Mouse (Mus musculus): ENCODE results near the gene Sap30l. TPM values are rescaled to one million over a fixed set of nuclear protein-coding genes. Genes with fewer than 3 reads are reported as not detected.

The Sap30l gene
- 6.6 and 6.7 TPM in 2 replicates for polyA plus RNA-seq (2012; rRNA removed)

GRCm38 (mm10) chr11:57800971-57801765 is at the start of gene Sap30l:
Sap30l (plus strand) TSS chr11:57801637.

GRCm38 (mm10) chr11:57832552-57833201 is 31.2 kb downstream of the Sap30l start, which contains the start of gene Hand1:
Hand1 (minus strand) TSS chr11:57832818.

Other genes starting within 250 kb of the Sap30l start
- gene Galnt10, start 156.2 kb upstream of the Sap30l start, polyA plus RNA-seq (2012; rRNA removed), result 11.7 and 14.0 TPM in 2 replicates
- 0.10 and 0.44 TPM in 2 replicates for gene Hand1, start 31.2 kb downstream of the Sap30l start, polyA plus RNA-seq (2012; rRNA removed)
- 24.5 and 26.5 TPM in 2 replicates for gene Larp1, start 207.4 kb downstream of the Sap30l start, polyA plus RNA-seq (2012; rRNA removed)

All from liver, embryonic 14 days (tissue).